Mouse (Mus musculus) CD4-positive, CD25-positive, alpha-beta regulatory T cell, adult 4 months (primary cell): ENCODE data around the gene Rab8b. TPM values are rescaled to one million over a fixed set of nuclear protein-coding genes. Genes with fewer than 3 reads are reported as not detected.

ENCODE experiments used
- ATAC-seq: one replicate; pipeline ENCODE4 v1.8.0; 2017
- polyA plus RNA-seq, 2 experiments: library from polyadenylated mRNA; unstranded; fragments of 100-300 nt; shearing (Covaris generic); gene quantifications; one replicate each; pipeline ENCODE4 v1.2.1; 2017

The Rab8b gene
- 100 to 1,000 TPM; 138 to 179 TPM for polyA plus RNA-seq

GRCm38 (mm10) chr9:66919382-66919971 lies at the start of gene Rab8b:
Gene Rab8b, minus strand, starts transcription at chr9:66919687.
- peak; percentile 81 for ATAC-seq

- no peak for ATAC-seq
Measured at GRCm38 (mm10) chr9:66967492-66967891, 48.0 kb upstream of the Rab8b start.

GRCm38 (mm10) chr9:66961478-66961877 lies 42.0 kb upstream of the Rab8b start:
- no peak for ATAC-seq

GRCm38 (mm10) chr9:66957451-66957850 lies 38.0 kb upstream of the Rab8b start:
- no peak for ATAC-seq

- no peak for ATAC-seq
Measured at GRCm38 (mm10) chr9:66952886-66953285, 33.4 kb upstream of the Rab8b start.

GRCm38 (mm10) chr9:66952321-66952720 lies 32.8 kb upstream of the Rab8b start:
- no peak for ATAC-seq

GRCm38 (mm10) chr9:66948536-66948935 lies 29.0 kb upstream of the Rab8b start:
- ATAC-seq, result no peak

GRCm38 (mm10) chr9:66945647-66946641 lies 26.5 kb upstream of the Rab8b start, which contains the start of gene Rps27l:
Gene Rps27l, plus strand, starts transcription at chr9:66946086.
- peak; percentile 92 for ATAC-seq

- no peak for ATAC-seq
Measured at GRCm38 (mm10) chr9:66945161-66945560, 25.7 kb upstream of the Rab8b start.

GRCm38 (mm10) chr9:66938836-66939235 lies 19.3 kb upstream of the Rab8b start:
- peak; percentile 80 for ATAC-seq

- ATAC-seq, result no peak
Measured at GRCm38 (mm10) chr9:66937507-66937906, 18.0 kb upstream of the Rab8b start.

GRCm38 (mm10) chr9:66933869-66934808 lies 14.7 kb upstream of the Rab8b start:
- no peak for ATAC-seq

- ATAC-seq, result no peak
Measured at GRCm38 (mm10) chr9:66930351-66930750, 10.9 kb upstream of the Rab8b start.

GRCm38 (mm10) chr9:66927696-66928402 lies 8.4 kb upstream of the Rab8b start:
- no peak for ATAC-seq

- no peak for ATAC-seq
Measured at GRCm38 (mm10) chr9:66925853-66926252, 6.4 kb upstream of the Rab8b start.

GRCm38 (mm10) chr9:66922076-66922475 lies 2.6 kb upstream of the Rab8b start:
- ATAC-seq, result no peak

GRCm38 (mm10) chr9:66920488-66921279 lies 1.2 kb upstream of the Rab8b start:
- no peak for ATAC-seq

- no peak for ATAC-seq
Measured at GRCm38 (mm10) chr9:66919981-66920380, 494 bp upstream of the Rab8b start.

GRCm38 (mm10) chr9:66918672-66919330 lies 686 bp downstream of the Rab8b start:
- ATAC-seq, result no peak

GRCm38 (mm10) chr9:66917892-66918255 lies 1.6 kb downstream of the Rab8b start:
- ATAC-seq, result no peak
